Mouse (Mus musculus) C2C12 (cell line): ENCODE measurements around the gene Ppp1r11. TPM values are rescaled to one million over a fixed set of nuclear protein-coding genes. Genes with fewer than 3 reads are reported as not detected.

Experiments
- H3K27me3 ChIP-seq: one replicate; pipeline ENCODE4 v1.6.1; 2011; ENCODE audit not compliant: control insufficient read depth, insufficient read depth, insufficient read length
- H3K36me3 ChIP-seq: one replicate; pipeline ENCODE4 v1.6.1; 2011; ENCODE audit not compliant: control insufficient read depth, insufficient read depth
- H3K4me3 ChIP-seq: one replicate; pipeline ENCODE4 v1.5.1; 2011; ENCODE audit warnings: mild to moderate bottlenecking, control low read depth; ENCODE audit not compliant: poor library complexity, insufficient read depth, severe bottlenecking
- H3K79me2 ChIP-seq: one replicate; pipeline ENCODE4 v1.6.1; 2011; ENCODE audit not compliant: control insufficient read depth, insufficient read depth
- H3K79me3 ChIP-seq: one replicate; pipeline ENCODE4 v1.6.1; 2011; ENCODE audit warnings: low read depth, control low read depth
- H3ac ChIP-seq: one replicate; pipeline ENCODE3; 2011; ENCODE audit warnings: low read depth; ENCODE audit not compliant: control insufficient read depth, insufficient read length
- CEBPB ChIP-seq: IDR thresholded peaks from one replicate; pipeline ENCODE4 v1.6.1; 2011; ENCODE audit warnings: low read depth, mild to moderate bottlenecking, control low read depth, moderate library complexity
- CTCF ChIP-seq: IDR thresholded peaks from one replicate; pipeline ENCODE4 v1.5.1; 2011; ENCODE audit not compliant: control insufficient read depth, insufficient read depth, insufficient read length
- FOSL1 ChIP-seq: IDR thresholded peaks from one replicate; pipeline ENCODE4 v1.8.0; 2011; ENCODE audit warnings: mild to moderate bottlenecking, low read length; ENCODE audit not compliant: poor library complexity, insufficient read depth, severe bottlenecking
- MAX ChIP-seq: IDR thresholded peaks from one replicate; pipeline ENCODE4 v1.6.1; 2011; ENCODE audit warnings: mild to moderate bottlenecking, control low read depth
- MYOD1 ChIP-seq: IDR thresholded peaks from one replicate; pipeline ENCODE4 v1.6.1; 2011; ENCODE audit warnings: low read depth; ENCODE audit not compliant: control insufficient read depth, insufficient read length
- MYOG ChIP-seq: IDR thresholded peaks from one replicate; pipeline ENCODE4 v1.6.1; 2011; ENCODE audit not compliant: control insufficient read depth, insufficient read length; ENCODE audit errors: extremely low read depth
- USF1 ChIP-seq: IDR thresholded peaks from one replicate; pipeline ENCODE4 v1.6.1; 2011; ENCODE audit warnings: low read depth, mild to moderate bottlenecking, control low read depth, moderate library complexity
- polyA plus RNA-seq: library from polyadenylated mRNA; unstranded; fragments of >200 nt; fragmentation: generic; extraction: Trizol; gene quantifications from one replicate; pipeline ENCODE4 v1.2.1, GENCODE M21; 2012; ENCODE audit warnings: missing spikeins

Gene Ppp1r11
- polyA plus RNA-seq, 1 experiment, result 181 TPM

DNA sequence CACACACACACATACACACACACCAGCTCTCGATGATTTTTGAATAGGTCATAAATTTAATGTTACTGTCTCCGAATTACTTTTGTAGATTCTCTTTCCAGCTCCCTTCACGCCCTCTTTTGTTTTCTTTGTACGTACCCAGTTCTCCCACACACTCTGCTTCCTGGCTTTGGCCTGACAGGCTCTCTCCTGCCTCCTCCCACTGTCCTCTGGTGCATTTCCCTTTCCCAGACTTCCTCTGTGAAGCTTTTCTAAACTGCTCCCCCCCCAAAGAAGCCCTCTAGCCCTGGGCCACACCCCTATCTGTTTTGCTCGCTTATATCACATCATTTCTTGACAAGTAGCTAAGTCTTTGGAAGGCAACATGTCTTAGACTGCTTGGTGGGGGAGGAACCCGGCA is 21.3 kb downstream of the Ppp1r11 start:
- H3K79me2 ChIP-seq, result peaks cover 8% of the 10 kb centered on the region
- H3K36me3 ChIP-seq, result no peaks in the 10 kb centered on the region
- H3ac ChIP-seq, result no peak overlapping the region
- H3K27me3 ChIP-seq, result no peaks in the 10 kb centered on the region
- H3K4me3 ChIP-seq, result no peak overlapping the region
- TF ChIP-seq MYOG (no peak), USF1 (no peak), MYOD1 (no peak), FOSL1 (no peak), MAX (no peak), CEBPB (no peak)
- peaks cover 2% of the 10 kb centered on the region for H3K79me3 ChIP-seq

DNA sequence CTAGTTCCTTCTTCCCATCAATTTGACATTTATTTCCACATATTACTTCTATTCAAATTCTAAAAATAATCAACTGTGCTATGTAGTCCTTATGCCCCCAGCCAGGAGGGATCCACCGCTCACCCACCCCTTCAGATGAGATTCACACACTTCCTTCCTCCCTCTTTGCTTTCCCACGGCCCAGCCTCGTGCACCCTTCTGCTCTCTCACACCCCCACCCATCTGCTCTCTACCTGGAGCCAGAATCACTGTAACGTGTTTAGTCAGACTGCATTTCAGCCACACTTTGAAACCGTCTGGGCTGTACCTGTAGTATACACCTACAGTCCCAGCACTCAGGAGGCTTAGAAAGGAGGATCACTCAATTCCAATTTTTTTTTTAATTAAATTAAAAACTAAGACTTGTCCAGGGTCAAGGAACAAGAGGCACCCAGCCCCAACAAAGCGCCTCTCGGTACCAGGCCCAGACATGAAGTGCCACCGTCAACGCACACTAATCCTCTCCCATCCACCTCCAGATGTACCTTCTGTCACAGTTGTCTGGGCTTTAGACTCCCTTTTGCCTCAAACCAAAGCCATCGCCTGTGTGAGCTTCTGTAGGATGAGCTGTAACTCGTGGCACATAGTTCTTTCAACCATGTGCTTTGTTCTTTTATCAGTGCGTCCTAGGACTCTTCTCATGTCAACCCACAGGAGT is 22.2 kb downstream of the Ppp1r11 start:
- no peak overlapping the region for H3ac ChIP-seq
- no peaks in the 10 kb centered on the region for H3K27me3 ChIP-seq
- peaks cover 5% of the 10 kb centered on the region for H3K79me2 ChIP-seq
- H3K79me3 ChIP-seq, result no peaks in the 10 kb centered on the region
- H3K36me3 ChIP-seq, result no peaks in the 10 kb centered on the region
- no peak for TF ChIP-seq FOSL1
- TF ChIP-seq USF1, result no peak
- no peak for TF ChIP-seq CTCF
- TF ChIP-seq MYOD1, result no peak
- H3K4me3 ChIP-seq, result no peak overlapping the region

DNA sequence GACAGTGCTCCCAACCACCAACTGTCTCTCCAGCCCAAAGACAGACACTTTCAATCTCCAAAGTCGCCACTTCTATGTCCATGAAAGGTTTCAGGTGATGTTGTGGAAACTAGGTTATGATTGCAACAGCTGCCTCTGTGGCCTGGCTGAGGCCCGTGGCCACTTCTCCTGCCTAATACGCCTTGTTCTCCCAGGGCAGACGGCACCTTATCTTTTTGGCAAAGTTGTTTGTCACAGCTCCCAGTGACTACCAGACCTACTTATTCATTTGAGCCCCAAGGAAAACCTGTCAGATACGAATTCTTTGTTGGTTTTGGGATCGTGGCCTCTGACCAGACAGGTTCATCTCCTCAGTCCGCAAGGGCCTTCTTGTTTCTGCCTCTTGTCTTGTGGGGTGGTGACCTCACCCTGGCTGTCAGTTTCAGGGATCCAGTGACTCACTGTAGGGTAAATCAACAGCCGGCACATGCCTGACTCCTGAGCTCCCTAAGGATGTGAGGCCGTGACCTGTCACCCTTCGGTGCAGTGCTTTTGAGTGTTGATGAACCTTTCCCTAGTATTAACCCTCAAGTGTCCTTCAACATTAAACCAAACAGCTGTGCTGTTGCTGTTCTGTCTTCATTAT is 23.9 kb downstream of the Ppp1r11 start:
- Histone ChIP-seq H3K4me3 (no peak overlapping the region), H3K36me3 (no peaks in the 10 kb centered on the region), H3K79me2 (peaks cover 5% of the 10 kb centered on the region), H3K79me3 (no peaks in the 10 kb centered on the region), H3K27me3 (no peaks in the 10 kb centered on the region), H3ac (no peak overlapping the region)
- TF ChIP-seq MYOD1 (no peak), USF1 (no peak), CEBPB (peak; percentile 28), MYOG (no peak), MAX (no peak), CTCF (no peak), FOSL1 (peak; percentile 38)

DNA sequence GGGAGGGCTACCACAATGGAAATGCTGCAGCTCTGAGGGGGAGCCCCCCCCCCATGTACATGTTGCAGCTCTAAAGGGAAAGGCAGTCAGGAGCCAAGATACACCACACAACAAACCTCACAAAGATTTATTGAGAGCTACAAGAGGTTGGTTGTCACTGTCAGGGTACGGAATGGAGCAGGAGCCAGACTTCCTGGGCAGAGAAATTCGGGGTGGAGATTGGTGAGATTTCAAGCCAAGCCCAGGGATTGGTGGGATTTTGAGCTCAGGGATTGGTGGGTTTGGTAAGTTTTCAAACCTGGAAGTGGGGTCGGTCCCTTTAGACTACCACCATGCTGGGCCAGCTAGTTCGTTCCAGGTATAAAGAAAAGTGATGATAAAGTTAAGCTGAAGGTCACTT is 28.1 kb downstream of the Ppp1r11 start:
- Histone ChIP-seq H3K79me3 (no peaks in the 10 kb centered on the region), H3ac (no peak overlapping the region), H3K27me3 (no peaks in the 10 kb centered on the region), H3K4me3 (no peak overlapping the region), H3K79me2 (no peaks in the 10 kb centered on the region), H3K36me3 (no peaks in the 10 kb centered on the region)
- TF ChIP-seq USF1 (no peak), MYOD1 (no peak), MYOG (no peak), CEBPB (no peak), FOSL1 (no peak), MAX (no peak), CTCF (no peak)

DNA sequence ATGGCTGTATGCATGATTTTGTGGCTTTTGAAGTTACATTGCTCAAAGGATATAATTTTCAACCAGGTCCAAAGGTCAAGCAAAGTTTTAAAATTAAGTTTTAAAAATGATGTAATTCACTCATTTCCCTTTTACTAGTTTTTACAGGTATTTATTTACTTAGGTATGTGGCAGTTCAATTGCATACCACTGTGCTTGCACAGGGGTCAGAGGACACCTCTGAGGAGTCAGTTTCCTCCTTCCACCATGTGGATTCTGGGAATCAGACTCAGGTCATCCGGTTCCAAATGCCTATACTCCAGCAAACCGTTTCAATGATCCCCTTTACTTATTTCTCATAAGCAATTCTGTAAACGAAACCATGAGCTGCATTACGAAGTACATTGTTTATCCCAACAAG is 28.8 kb downstream of the Ppp1r11 start:
- no peak for TF ChIP-seq CTCF
- no peak overlapping the region for H3K4me3 ChIP-seq

DNA sequence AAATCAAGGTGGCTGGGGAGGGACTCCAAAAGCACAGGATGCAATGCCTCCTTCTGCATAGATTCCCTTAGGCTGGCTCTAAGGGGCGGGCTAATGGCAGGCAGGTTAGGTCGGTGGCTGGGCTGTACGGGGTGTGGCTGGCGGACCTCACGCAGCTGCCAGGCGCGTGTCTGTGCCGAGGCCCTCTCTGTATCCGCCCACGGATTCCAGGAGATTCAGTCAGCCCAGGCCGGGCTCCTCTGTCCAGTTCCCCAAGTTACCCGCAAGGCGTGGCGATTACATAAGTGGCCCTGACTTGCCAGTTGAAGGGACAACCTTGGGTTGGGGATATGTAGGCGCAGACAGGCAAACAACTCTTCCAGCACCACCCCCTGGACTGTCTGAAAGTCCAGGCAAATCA is 31.3 kb downstream of the Ppp1r11 start:
- Histone ChIP-seq H3ac (no peak overlapping the region), H3K79me2 (no peaks in the 10 kb centered on the region), H3K27me3 (no peaks in the 10 kb centered on the region), H3K36me3 (no peaks in the 10 kb centered on the region), H3K4me3 (no peak overlapping the region), H3K79me3 (no peaks in the 10 kb centered on the region)
- TF ChIP-seq CEBPB (no peak), FOSL1 (no peak), MYOG (no peak), USF1 (no peak), MYOD1 (no peak)

More for the DNA sequence above, 28.8 kb downstream of the Ppp1r11 start:
- H3ac ChIP-seq, result no peak overlapping the region
- H3K36me3 ChIP-seq, result no peaks in the 10 kb centered on the region
- no peaks in the 10 kb centered on the region for H3K27me3 ChIP-seq
- H3K79me2 ChIP-seq, result no peaks in the 10 kb centered on the region
- no peaks in the 10 kb centered on the region for H3K79me3 ChIP-seq
